Mouse (Mus musculus): ENCODE results near the gene 4931408C20Rik. TPM values are rescaled to one million over a fixed set of nuclear protein-coding genes. Genes with fewer than 3 reads are reported as not detected.
A peak's percentile ranks its signal among the peaks of the same experiment; 100 is the strongest.

4931408C20Rik gene
- total RNA-seq (2017), result not detected in 3 replicates

DNA sequence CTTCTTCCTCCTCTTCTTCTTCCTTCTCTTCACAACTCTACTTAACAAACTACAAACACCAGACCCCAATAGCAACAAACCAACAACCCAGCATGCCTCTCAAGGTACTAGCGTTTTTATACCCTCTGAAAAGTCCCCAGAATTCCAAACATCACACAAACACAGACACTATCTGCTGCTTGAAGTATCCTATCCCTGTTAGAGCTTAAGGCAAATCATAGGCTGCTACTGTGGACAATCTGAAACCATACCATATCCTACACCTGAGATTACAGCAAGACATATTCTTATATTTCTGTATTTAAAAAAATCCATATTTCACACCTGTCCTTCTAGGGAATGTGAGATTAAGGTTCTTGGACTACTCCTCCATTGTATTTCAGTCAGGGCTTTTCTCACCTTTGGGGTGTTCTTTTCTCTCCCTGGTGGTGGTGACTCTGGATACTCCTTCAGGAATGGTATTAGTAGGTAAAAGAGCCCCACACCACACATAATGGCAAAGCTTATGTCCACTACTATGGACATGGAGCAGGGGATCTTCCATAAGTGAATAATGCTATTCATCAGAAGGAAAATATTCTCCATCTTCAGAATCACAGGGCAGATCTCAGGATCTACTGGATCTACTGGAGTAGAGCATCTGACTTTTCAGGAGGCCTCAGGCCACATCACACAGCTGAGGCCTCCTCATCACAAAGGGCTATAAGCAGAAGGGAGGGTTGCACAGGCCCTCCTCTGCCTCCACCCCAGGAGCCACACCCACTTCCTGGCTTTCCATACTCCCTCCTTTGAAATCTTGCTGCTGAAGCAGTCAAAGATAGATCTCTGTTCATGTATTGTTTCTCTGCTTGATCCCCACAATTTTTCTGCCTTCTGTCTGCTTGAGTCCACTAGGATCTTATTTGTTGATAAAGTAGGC lies at the start of gene 4931408C20Rik:
Gene 4931408C20Rik, minus strand, starts transcription at position 619 of the 919 bp plus-strand sequence.
- peak; percentile 78 for ATAC-seq (replicated peaks; ENCODE audit: insufficient number of reproducible peaks, low FRiP score, low TSS enrichment, poor library complexity, severe bottlenecking)

DNA sequence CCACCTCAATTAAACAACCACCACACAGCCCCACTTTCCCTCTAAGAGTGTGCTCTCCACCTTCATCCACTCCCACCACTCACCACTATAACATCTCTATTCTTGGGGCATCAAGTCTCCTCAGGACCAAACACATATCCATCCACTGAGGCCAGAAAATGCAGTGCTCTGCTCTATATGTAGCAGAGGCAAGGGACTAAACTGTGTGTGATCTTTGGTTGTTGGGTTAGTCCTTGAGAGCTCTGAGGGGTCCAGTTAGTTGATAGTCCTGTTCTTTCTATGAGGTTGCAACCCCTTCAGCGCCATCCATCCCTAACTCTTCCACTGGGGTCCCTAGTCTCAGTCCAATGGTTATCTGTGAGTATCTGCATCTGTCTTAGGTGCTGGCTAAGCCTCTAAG lies 666 bp upstream of the 4931408C20Rik start:
- ATAC-seq (replicated peaks; ENCODE audit: insufficient number of reproducible peaks, low FRiP score, low TSS enrichment, poor library complexity, severe bottlenecking), result peak; percentile 61

DNA sequence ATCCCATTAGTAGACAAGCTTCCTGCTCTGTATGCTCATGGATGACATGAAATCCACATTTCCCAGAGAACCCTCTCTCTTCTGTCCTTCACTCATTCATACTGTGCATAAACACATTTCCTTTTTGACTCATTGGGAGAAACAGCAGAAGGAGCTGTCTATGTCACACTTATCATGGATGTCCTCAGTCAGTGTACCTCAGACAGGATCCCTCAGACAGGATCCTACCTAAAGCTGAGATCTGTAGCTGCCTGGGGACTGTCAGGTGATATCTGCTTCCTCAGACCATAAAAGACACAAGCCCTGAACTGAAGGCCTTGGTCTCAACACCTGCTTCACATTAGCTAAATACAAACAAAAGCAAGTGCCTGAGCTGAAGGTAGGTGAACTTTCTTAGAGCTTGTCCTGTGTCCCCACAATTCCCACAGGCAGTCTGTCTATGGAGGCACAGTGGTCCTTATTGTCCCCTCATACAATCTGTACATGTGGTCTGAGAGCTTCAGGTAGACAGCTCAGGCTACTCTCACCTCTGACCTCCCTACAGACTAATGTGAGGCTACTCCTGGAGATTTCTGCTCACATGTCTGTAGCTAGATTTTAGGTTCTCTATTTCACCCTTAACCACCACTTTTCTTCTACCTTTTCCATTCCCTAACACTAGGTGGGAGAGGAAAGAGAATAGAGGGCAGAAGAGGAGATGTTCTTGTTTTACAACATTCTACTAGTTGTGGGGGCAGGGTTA lies 1.1 kb downstream of the 4931408C20Rik start:
- peak; percentile 42; the same call in 1 of the 2 replicates for ATAC-seq (replicated peaks; ENCODE audit: insufficient number of reproducible peaks, low FRiP score, low TSS enrichment, poor library complexity, severe bottlenecking)

DNA sequence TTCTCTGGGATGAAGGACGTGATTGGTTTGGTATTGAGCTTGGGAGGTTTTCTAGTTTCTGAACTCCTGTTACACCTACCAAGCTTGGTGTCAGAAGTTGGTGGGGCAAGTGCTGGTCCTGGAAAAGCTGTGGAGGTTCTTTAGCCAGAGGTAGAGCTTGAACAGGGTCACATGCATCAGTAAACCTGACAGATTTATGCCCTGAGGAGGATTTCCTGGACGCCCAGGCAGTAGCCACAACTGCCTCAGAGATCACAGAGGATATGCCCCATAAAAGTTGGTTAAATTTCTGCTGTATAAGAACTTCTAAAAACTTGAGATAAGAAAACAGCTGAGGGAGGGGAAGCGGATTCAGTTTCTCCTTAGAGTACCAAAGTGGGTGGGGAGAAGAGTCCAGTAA lies 1.9 kb downstream of the 4931408C20Rik start:
- ATAC-seq (replicated peaks; ENCODE audit: insufficient number of reproducible peaks, low FRiP score, low TSS enrichment, poor library complexity, severe bottlenecking), result no peak

DNA sequence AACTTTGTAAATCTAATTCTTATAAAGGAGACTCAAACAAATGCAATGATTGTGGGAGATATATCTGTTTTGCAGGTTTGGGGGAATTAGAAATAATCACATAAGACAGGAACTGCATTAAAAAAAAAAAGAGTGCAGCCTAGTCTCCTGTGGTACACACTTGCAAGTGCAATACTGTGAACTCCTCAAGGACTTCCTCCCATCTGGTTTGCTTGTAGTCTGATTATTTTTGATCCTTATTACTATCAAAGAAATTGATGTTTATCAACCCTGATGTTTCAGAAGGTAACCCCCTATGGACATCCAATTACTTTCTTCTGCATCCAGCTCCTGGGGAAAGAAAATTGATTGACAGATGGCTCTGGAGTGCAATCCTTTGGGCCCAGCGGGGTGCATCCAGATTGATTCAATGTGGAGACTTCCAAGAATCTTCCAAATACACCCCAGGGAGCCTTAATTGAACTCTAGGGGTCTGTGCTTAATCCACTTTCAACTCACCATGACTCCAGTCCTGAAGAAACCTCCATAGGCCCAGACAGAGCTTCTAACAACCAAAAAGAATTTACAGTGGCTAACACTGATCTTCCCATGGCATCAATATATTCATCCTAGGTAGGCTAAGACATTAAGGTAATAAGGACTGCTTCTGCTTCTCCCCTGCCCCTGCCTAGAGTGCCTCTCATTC lies 37.4 kb downstream of the 4931408C20Rik start:
- no peak for ATAC-seq (replicated peaks; ENCODE audit: insufficient number of reproducible peaks, low FRiP score, low TSS enrichment, poor library complexity, severe bottlenecking)

DNA sequence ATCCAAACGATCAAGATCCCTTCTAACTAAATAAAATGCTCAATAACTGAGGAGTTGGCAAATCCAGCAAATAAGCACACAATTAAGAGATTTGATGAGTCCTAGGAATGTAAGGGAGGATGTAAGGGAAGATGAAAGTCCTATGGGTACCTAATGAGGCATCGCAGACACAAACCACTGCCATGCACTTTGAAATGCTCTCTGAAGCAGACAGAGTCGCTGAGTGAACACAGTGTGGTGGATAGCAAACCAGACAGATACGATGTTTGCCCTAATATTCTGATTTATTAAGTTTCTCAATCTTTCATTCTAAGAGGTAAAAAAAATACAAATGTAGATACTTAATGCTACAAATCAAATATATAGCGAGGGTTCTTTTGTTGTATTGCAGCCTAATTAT lies 51.2 kb downstream of the 4931408C20Rik start:
- no peak for ATAC-seq (replicated peaks; ENCODE audit: insufficient number of reproducible peaks, low FRiP score, low TSS enrichment, poor library complexity, severe bottlenecking)
